Mouse (Mus musculus): Measurements from ENCODE around the gene Fes. TPM values are rescaled to one million over a fixed set of nuclear protein-coding genes. Genes with fewer than 3 reads are reported as not detected.

The Fes gene
- 9.3 and 12.6 TPM in 2 replicates for polyA plus RNA-seq (2012; rRNA removed)

DNA sequence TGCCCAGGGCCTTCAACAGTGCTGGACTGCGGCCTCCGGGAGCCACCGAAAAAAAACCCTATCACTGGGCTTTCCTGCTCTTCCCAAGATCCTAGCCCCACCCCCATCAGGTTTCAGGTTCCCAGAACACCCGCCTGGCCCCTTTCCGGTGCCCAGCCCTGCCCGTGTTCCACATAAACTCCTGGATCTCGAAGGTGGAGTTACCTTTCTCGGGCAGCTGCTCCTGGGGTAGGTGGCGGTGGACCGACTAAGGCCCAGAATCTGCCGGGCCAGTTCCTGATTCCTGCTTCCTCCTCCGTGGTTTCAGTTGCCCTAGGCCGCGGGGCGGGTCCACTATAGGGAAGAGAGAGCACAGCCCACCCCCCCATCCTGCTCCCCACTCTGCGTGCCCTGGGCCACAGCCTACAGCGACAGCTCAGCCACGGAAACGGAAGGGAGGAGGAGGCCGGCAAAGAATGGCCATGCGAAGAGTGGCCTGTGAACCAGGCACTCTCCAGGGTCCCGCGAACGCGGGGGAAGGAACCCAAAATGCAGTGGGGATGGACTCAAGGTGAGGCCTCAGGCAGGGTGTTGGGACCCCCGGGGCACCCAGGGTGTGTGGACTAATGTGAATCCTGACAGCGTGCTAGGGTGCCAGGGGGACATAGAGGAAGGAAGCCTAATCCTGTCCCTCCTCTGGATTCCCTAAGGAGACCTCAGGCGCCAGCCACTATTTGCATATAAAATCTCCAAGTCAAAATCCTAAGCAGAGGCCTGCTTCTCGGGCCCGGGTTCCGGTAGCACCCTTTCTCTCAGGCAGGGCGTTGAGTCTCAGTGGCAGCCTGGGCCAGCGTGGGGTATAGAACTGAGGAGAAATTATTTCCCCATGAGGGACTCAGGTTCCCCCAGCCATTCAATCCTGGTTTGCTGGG, at the start of gene Fes:
Gene Fes, minus strand, starts transcription at position 314 of the 911 bp plus-strand sequence.

DNA sequence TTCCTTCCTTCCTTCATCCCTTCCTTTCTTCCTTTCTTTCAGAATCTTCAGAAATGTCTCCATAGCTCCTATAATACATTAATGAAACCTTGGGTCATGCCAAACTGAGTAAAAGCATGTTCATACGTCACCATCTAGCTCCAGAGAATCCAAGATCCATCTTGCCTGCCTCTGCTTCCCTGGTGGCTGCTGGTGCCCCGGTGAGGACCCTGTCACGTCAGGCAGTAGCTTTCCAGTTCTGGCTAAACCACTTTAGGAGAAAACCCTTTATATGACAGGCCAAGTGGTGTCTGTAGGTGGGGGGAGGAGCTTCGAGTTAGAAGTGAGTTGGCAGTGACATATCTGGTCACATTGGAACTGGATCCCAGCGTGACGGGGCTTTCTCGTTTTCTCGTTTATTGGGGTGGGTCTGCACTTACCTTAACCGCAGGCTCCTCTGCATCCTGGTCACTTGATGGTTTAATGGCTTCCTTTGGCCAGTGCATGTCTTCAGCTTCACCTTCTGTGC, 17.5 kb upstream of the Fes start, which contains the start of gene Furin:
Gene Furin, minus strand, starts transcription at position 249 of the 508 bp plus-strand sequence.

GRCm38 (mm10) chr7:80371041-80371751, 16.6 kb downstream of the Fes start, which contains the start of gene Man2a2:
Man2a2 (minus strand) TSS chr7:80371375.

DNA sequence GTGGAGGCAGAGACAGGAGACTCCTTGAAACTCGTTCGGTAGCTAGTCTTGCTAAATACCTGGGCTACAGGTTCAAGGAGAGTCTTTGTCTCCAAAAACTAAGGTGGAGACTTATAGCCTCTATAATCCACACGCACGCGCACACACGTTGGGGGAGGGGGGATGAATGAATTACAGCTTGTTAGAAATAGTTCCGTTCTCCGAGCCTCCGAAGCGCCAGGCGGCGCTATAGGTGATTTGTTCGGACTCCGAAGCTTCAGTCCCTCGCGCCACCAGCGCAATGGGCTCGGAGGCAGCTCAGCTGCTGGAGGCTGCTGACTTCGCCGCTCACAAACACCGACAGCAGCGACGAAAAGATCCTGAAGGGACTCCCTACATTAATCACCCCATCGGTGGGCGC, 44.9 kb downstream of the Fes start, which contains the start of gene Hddc3:
Gene Hddc3, plus strand, starts transcription at position 247 of the 400 bp plus-strand sequence.

GRCm38 (mm10) chr7:80340793-80341192, 47.0 kb downstream of the Fes start, which contains the start of gene Unc45a:
Unc45a (minus strand) TSS chr7:80341005.

Other genes with a start within 250 kb of the Fes start
- gene Sema4b, start 201.1 kb downstream of the Fes start, polyA plus RNA-seq (2012; rRNA removed), result 5.0 and 6.6 TPM in 2 replicates
- 38.5 and 47.4 TPM in 2 replicates for gene Cib1, start 155.1 kb downstream of the Fes start, polyA plus RNA-seq (2012; rRNA removed)
- 1.0 and 1.4 TPM in 2 replicates for gene Gdpgp1, start 155.1 kb downstream of the Fes start, polyA plus RNA-seq (2012; rRNA removed)
- 0.10 and 0.21 TPM in 2 replicates for gene Ttll13, start 141.6 kb downstream of the Fes start, polyA plus RNA-seq (2012; rRNA removed)
- gene Ngrn, start 126.7 kb downstream of the Fes start, polyA plus RNA-seq (2012; rRNA removed), result 20.7 and 23.5 TPM in 2 replicates
- gene Vps33b, start 118.3 kb downstream of the Fes start, polyA plus RNA-seq (2012; rRNA removed), result 6.2 and 6.8 TPM in 2 replicates
- gene Prc1, start 93.5 kb downstream of the Fes start, polyA plus RNA-seq (2012; rRNA removed), result 75.5 and 83.4 TPM in 2 replicates
- gene Rccd1, start 63.5 kb downstream of the Fes start, polyA plus RNA-seq (2012; rRNA removed), result 6.0 and 6.9 TPM in 2 replicates
- 6.9 and 7.2 TPM in 2 replicates for gene Unc45a, start 46.9 kb downstream of the Fes start, polyA plus RNA-seq (2012; rRNA removed)
- gene Hddc3, start 44.8 kb downstream of the Fes start, polyA plus RNA-seq (2012; rRNA removed), result 4.5 and 4.8 TPM in 2 replicates
- 4.1 and 4.7 TPM in 2 replicates for gene Man2a2, start 16.6 kb downstream of the Fes start, polyA plus RNA-seq (2012; rRNA removed)
- gene Furin, start 17.5 kb upstream of the Fes start, polyA plus RNA-seq (2012; rRNA removed), result 5.0 and 5.9 TPM in 2 replicates
- 21.9 and 23.7 TPM in 2 replicates for gene Blm, start 147.2 kb upstream of the Fes start, polyA plus RNA-seq (2012; rRNA removed)